Mouse (Mus musculus) spleen, adult 2 months (tissue): ENCODE data around the gene Gtpbp3. TPM values are rescaled to one million over a fixed set of nuclear protein-coding genes. Genes with fewer than 3 reads are reported as not detected.

ENCODE experiments used
- DNase-seq, 2 experiments: peaks; one replicate each; pipeline versions ENCODE4 v3.0.0 to v3.0.0-alpha.2; 2012 to 2021; ENCODE audit warnings: low spot score in 2 of 2, low read depth in 1 of 2
- H3K27ac ChIP-seq: fragments of 200-500 bp; 2 replicates; pipeline ENCODE4 v1.5.1; 2012; ENCODE audit warnings: low read length, inconsistent platforms; ENCODE audit not compliant: insufficient read depth
- H3K27me3 ChIP-seq: fragments of 200-500 bp; 2 replicates; pipeline ENCODE4 v1.6.1; 2012; ENCODE audit warnings: mild to moderate bottlenecking, moderate library complexity, low read length, inconsistent platforms; ENCODE audit not compliant: control insufficient read depth, insufficient read depth
- H3K36me3 ChIP-seq: fragments of 200-500 bp; 2 replicates; pipeline ENCODE4 v1.6.1; 2012; ENCODE audit warnings: mild to moderate bottlenecking, low read length, inconsistent platforms; ENCODE audit not compliant: control insufficient read depth, insufficient read depth
- H3K4me1 ChIP-seq: fragments of 200-500 bp; 2 replicates; pipeline ENCODE4 v1.6.1; 2011; ENCODE audit warnings: inconsistent platforms; ENCODE audit not compliant: control insufficient read depth, insufficient read depth, insufficient read length
- H3K4me3 ChIP-seq: fragments of 200-500 bp; 2 replicates; pipeline ENCODE4 v1.5.1; 2011; ENCODE audit warnings: mild to moderate bottlenecking, inconsistent platforms; ENCODE audit not compliant: insufficient read depth, insufficient read length; ENCODE audit errors: extremely low read depth
- CTCF ChIP-seq: fragments of 200-500 bp; IDR thresholded peaks from 2 replicates; pipeline ENCODE4 v1.5.1; 2011; ENCODE audit warnings: mild to moderate bottlenecking, inconsistent platforms; ENCODE audit not compliant: insufficient read depth, insufficient read length, insufficient replicate concordance; ENCODE audit errors: extremely low read depth
- POLR2A ChIP-seq: fragments of 200-500 bp; IDR thresholded peaks from 2 replicates; pipeline ENCODE4 v1.6.1; 2011; ENCODE audit warnings: low read depth, low read length, inconsistent platforms
- WGBS: fragments of 180-500 bp; shearing (Covaris S2); methylation state at CpG from one replicate; pipeline ENCODE4 v1.1.7; 2018; 5-methylcytosine and 5-hydroxymethylcytosine counted together
- polyA plus RNA-seq: library from polyadenylated mRNA; depleted of rRNA; stranded (reverse); fragments of >200 nt; gene quantifications from 2 replicates; pipeline ENCODE4 v1.2.3, GENCODE M21; 2012

Gtpbp3 gene
- polyA plus RNA-seq, 1 experiment = 26.3 TPM

DNA sequence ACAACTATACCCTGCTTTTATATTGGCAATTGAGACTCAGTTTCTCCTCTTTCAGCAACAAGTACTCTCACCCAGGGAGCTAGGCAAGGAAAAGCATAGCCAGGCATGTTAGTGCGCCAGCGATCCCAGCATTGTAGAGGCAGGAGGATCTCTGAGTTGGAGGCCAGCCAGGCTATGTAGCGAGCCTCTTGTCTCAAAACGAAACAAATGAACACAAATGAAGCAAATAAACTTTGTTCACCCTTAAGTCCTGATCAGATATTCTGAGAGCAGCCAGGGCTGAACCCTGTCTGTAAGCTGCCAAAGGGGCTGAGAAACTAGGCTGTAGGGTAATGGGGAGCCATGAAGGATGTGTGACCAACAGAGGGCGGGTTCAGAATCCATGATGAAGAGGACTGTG, 7.9 kb downstream of the Gtpbp3 start:
- Histone ChIP-seq H3K36me3 (peaks cover 13% of the 10 kb centered on the region), H3K27ac (0 out of 2 replicates have a peak overlapping the region, but pooled peaks have one; percentile 30), H3K27me3 (no peaks in the 10 kb centered on the region), H3K4me3 (no peak overlapping the region), H3K4me1 (no peaks in the 10 kb centered on the region)
- DNase-seq = no peak
- 85% methylated on average over 5 of the region's 5 CpGs for WGBS
- TF ChIP-seq CTCF (no peak), POLR2A (no peak)

DNA sequence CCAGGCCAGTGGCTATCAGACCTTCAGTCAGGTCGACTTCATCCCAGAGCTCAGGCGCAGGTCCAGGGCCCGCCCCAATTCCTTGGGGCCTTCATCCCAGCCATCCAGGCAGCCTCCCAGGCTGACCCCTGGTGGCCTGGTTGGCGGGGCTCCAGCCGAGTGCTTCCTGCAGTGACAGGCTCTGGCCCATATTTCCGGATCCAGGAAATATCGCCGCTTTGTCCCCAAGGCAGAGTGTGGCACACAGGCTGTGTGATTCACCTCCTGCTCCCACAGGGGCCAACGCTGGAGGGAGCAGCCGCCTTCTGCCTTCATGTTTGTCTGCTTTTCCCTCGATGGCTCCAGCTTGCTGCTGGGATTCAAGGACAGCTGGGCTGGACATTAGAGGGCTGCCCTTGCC, 8.6 kb downstream of the Gtpbp3 start:
- Histone ChIP-seq H3K27me3 (no peaks in the 10 kb centered on the region), H3K36me3 (peaks cover 12% of the 10 kb centered on the region), H3K4me3 (no peak overlapping the region), H3K27ac (peak overlapping the region; percentile 44; the same call in 1 of the 2 replicates), H3K4me1 (no peaks in the 10 kb centered on the region)
- WGBS = 84% methylated on average over 11 of the region's 11 CpGs
- peak in 1 of 2 experiments; percentile 31 for DNase-seq
- no peak for TF ChIP-seq CTCF
- no peak for TF ChIP-seq POLR2A

DNA sequence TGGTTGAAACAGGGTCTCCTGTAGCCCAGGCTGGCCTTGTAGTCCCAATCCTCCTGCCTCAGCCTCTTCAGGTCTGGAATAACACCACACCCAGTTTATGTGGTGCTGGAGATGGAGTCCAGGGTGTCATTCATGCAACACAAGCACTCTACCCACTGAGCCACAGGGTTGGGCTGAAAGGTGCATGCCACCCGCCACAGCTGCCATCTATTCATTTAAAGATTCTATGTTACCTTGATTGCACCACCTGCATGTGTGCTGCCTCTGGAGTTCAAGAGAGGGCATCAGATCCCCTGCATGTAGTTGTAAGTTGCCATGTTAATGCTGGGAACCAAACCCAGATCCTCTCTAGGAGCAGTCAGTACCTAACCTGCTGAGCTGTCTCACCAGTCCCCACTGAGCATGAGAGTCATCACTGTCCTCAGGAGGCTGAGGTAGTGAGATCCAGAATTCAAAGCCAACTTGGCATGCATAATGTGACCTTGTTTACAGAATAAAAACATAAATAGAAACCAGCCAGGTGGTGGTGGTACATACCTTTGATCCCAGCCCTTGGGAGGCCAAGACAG, 9.3 kb downstream of the Gtpbp3 start:
- no peak overlapping the region for H3K27ac ChIP-seq
- H3K4me3 ChIP-seq = no peak overlapping the region
- TF ChIP-seq CTCF (no peak), POLR2A (no peak)
- 96% methylated on average over 1 of the region's 1 CpGs for WGBS
- H3K36me3 ChIP-seq = peaks cover 6% of the 10 kb centered on the region
- no peak for DNase-seq
- no peaks in the 10 kb centered on the region for H3K27me3 ChIP-seq
- no peaks in the 10 kb centered on the region for H3K4me1 ChIP-seq

DNA sequence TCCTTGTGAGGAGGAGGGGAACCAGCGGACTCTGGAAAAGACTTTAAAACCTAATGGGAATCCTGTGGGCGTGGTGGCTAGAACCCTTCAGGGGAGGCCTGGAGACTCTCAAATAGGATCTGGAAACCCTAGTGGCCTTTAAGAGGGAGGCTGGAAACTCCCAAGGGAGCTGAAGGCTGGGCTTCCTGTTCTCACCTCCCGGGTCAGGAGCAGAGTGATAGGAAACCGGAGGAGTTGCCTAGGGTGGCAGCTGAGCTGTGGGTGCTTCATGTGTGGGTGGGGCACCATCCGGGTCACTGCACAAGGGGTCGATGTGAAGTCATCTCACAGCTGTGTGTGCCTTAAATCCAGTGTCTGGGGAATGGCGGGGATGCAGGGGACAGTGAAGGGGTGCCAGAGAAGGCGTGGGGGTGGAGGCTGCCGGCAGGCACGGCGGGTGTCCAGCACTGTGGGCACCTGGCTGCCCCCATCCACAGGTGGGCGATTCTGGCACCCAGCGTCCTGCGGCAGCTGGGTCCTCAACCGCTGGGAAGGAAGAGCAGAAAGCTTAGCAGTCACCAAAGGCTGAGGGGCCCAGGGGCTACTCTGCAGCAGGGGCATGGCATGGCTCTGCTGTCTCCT, 10.1 kb downstream of the Gtpbp3 start:
- Histone ChIP-seq H3K27ac (peak overlapping the region; percentile 29), H3K4me3 (no peak overlapping the region), H3K36me3 (no peaks in the 10 kb centered on the region; the same call in 1 of the 2 replicates), H3K4me1 (no peaks in the 10 kb centered on the region), H3K27me3 (no peaks in the 10 kb centered on the region)
- WGBS = 64% methylated on average over 15 of the region's 15 CpGs
- no peak for DNase-seq
- TF ChIP-seq POLR2A (no peak), CTCF (no peak)

DNA sequence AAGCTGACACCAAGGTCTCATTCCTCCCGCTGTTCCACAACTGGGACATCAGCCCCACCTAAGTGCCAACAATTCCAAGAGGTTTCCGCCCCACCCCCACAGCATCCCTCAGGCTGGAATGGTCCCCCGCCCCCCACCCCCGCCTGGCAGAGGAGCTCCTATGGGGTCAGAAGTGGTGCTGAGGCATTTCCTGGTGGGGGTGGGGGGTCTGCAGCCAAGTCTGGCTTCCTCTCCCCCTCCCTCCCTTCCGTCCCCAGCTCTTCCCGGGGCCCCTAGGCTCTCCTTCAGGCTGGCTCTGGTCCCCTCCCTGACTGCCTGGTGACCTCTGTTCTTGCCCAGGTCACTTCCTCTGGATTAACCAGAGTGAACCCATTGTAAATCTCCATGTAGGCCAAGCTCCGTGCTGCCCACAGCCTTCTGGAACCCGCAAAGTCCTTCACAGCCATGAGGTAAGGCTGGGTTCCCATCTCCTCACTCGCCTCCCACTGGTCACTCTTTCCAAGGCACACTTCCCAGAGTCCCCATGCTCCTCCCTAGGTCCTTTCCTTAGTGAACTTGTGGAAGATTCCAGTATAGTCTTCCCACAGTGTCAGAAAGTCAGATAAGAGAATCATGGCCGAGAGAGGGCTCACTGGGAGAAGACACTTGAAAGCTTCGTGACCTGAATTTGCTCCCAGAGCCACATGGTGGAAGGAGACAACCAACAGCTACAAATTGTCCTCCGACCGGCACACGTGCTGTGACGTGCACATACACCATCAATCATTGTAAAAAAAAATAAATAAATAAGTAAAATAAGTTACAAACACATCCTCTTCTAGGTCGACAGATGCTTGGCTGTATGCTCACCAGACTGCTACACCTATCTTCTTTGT, 11.2 kb downstream of the Gtpbp3 start:
- 63% methylated on average over 16 of the region's 16 CpGs for WGBS
- Histone ChIP-seq H3K27ac (peak overlapping the region; percentile 29; the same call in 1 of the 2 replicates), H3K36me3 (no peaks in the 10 kb centered on the region), H3K4me1 (no peaks in the 10 kb centered on the region), H3K27me3 (no peaks in the 10 kb centered on the region), H3K4me3 (no peak overlapping the region)
- no peak for TF ChIP-seq CTCF
- no peak for TF ChIP-seq POLR2A
- no peak for DNase-seq

DNA sequence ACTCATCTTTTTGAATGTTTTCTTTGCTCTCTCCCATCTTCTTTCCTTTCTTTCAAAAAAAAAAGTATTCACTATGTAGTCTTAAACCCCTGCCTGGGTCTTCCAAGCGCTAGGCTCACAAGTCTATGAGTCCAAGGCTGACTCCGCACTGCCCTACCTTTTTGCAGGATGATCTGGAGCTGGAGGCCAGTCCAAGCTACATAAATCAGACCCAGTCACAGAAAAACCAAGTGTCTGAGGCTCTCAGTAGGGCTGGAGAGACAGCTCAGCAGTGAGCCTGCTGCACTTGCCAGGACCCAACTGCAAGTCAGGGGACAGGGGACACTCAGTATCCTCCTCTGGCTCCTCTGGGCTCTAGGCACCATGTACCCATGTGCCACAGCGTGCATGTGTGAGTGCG, 16.4 kb downstream of the Gtpbp3 start:
- H3K4me1 ChIP-seq = no peaks in the 10 kb centered on the region; the same call in 1 of the 2 replicates
- no peak overlapping the region; the same call in 1 of the 2 replicates for H3K27ac ChIP-seq
- TF ChIP-seq CTCF = no peak
- H3K4me3 ChIP-seq = no peak overlapping the region
- H3K27me3 ChIP-seq = no peaks in the 10 kb centered on the region
- DNase-seq = no peak
- WGBS = 92% methylated on average over 4 of the region's 4 CpGs
- H3K36me3 ChIP-seq = no peaks in the 10 kb centered on the region
